ENCODE assay signal across 8 mouse cellular contexts in genomic region chr16:10394699-10395540, GRCm38 (mm10). TPM values are rescaled to one million over a fixed set of nuclear protein-coding genes. Genes with fewer than 3 reads are reported as not detected.
DNase-seq lines count a peak whose midpoint lies in the region; ATAC-seq and TF ChIP-seq lines count a peak whose summit lies in the region.

Gene Tekt5, minus strand, starts transcription at chr16:10395490.

- peak; percentile 48 to 69 for DNase-seq in urinary bladder, adult 18-20 months (ENCODE audit: low spot score in 2 of 2)
- no peak for DNase-seq in urinary bladder, postnatal 10 days (ENCODE audit: low spot score)
- DNase-seq in kidney, postnatal 0 days (ENCODE audit: low spot score): peak; percentile 88
- peak; percentile 67 for DNase-seq in lung, postnatal 14 days
- DNase-seq in right cerebral cortex, postnatal 10 days (ENCODE audit: low spot score in 2 of 2): peak; percentile 45

- peaks cover 29% of the 10 kb centered on the region for H3K27me3 ChIP-seq in heart, embryonic 13.5 days (replicated peaks)
- H3K27me3 ChIP-seq in kidney, postnatal 0 days (ENCODE audit: insufficient read depth, low read length): no peaks in the 10 kb centered on the region

- TF ChIP-seq CTCF in cortical plate, adult 2 months (IDR thresholded peaks at IDR 0.05; ENCODE audit: extremely low read depth, insufficient read depth, low read length): peak; percentile 53
- TF ChIP-seq CTCF in kidney, postnatal 0 days (IDR thresholded peaks at IDR 0.05; ENCODE audit: low read depth): peak; percentile 70

- H3K27ac ChIP-seq in cortical plate, adult 2 months (ENCODE audit: insufficient read depth, low read length): no peak within 1 kb of the TSS
- no peak within 1 kb of the TSS for H3K27ac ChIP-seq in heart, embryonic 13.5 days (replicated peaks)
- no peak within 1 kb of the TSS for H3K27ac ChIP-seq in kidney, postnatal 0 days

- H3K9ac ChIP-seq in heart, embryonic 13.5 days: peak within 1 kb of the TSS; percentile 70
- peak within 1 kb of the TSS; percentile 8; the same call in 1 of the 2 replicates for H3K9ac ChIP-seq in kidney, postnatal 0 days (ENCODE audit: low read depth, low read length)

- no peaks in the 10 kb centered on the region for H3K36me3 ChIP-seq in heart, embryonic 13.5 days
- no peaks in the 10 kb centered on the region for H3K36me3 ChIP-seq in kidney, postnatal 0 days (ENCODE audit: insufficient read depth, low read length)

- 9% methylated on average over 37 of the region's 37 CpGs for WGBS in heart, embryonic 13.5 days
- 5% methylated on average over 37 of the region's 37 CpGs for WGBS in kidney, postnatal 0 days

- H3K4me1 ChIP-seq in cortical plate, adult 2 months (ENCODE audit: control insufficient read depth, insufficient read depth, low read length): no peaks in the 10 kb centered on the region
- peaks cover 8% of the 10 kb centered on the region for H3K4me1 ChIP-seq in heart, embryonic 13.5 days
- 0 out of 2 replicates have a peak, but pooled peaks cover 6% of the 10 kb centered on the region for H3K4me1 ChIP-seq in kidney, postnatal 0 days (replicated peaks; ENCODE audit: insufficient read depth, low read length)

- no peak for ATAC-seq in heart, embryonic 13.5 days (ENCODE audit: extremely low read depth, insufficient number of reproducible peaks, low FRiP score, low TSS enrichment)
- ATAC-seq in kidney, postnatal 0 days (replicated peaks; ENCODE audit: low FRiP score, low read depth): peak; percentile 85
- no peak; the same call in 1 of the 2 replicates for ATAC-seq in erythroid progenitor cell, adult 5-6 weeks (replicated peaks; ENCODE audit: low FRiP score, poor library complexity, severe bottlenecking)

- no peak for TF ChIP-seq POLR2A in cortical plate, adult 2 months (IDR thresholded peaks at IDR 0.05; ENCODE audit: extremely low read depth, insufficient read depth, low read length)

- peak within 1 kb of the TSS; percentile 29 for H3K4me3 ChIP-seq in cortical plate, adult 2 months (ENCODE audit: insufficient read depth, low read length)
- peak within 1 kb of the TSS; percentile 46 for H3K4me3 ChIP-seq in heart, embryonic 13.5 days
- H3K4me3 ChIP-seq in kidney, postnatal 0 days (replicated peaks; ENCODE audit: low read depth, low read length): peak within 1 kb of the TSS; percentile 20; the same call in 1 of the 2 replicates

- peak within 1 kb of the TSS; percentile 75 for H3K4me2 ChIP-seq in heart, embryonic 13.5 days
- H3K4me2 ChIP-seq in kidney, postnatal 0 days (ENCODE audit: low read length): peak within 1 kb of the TSS; percentile 60

- no peaks in the 10 kb centered on the region for H3K9me3 ChIP-seq in heart, embryonic 13.5 days
- H3K9me3 ChIP-seq in kidney, postnatal 0 days (replicated peaks; ENCODE audit: low read length): no peaks in the 10 kb centered on the region

RNA-seq across cellular contexts. Expression of gene Tekt5, which starts in this region (rescaled TPM):
- 10.9 and 11.1 TPM in 2 replicates for polyA plus RNA-seq in cortical plate, adult 2 months (2012; rRNA removed)
- 0.13 and 0.33 TPM in 2 replicates for polyA plus RNA-seq in heart, embryonic 13.5 days (2015; fragmentation: Nextera tagmentation; extraction: Ambion mirVana)
- 1.1 and 1.2 TPM in 2 replicates for polyA plus RNA-seq in kidney, postnatal 0 days (2015; fragmentation: Nextera tagmentation; extraction: Ambion mirVana)
- 0.84 TPM in 1 of 2 replicates, not detected in the other for total RNA-seq in erythroid progenitor cell, adult 5-6 weeks (2015; ENCODE audit: low replicate concordance)
- not detected in 2 replicates for total RNA-seq in erythroid progenitor cell, adult 5-6 weeks (2017; ENCODE audit: low replicate concordance)
